Mouse (Mus musculus) forebrain, embryonic 14.5 days (tissue): ENCODE results near the gene Dhx16. TPM values are rescaled to one million over a fixed set of nuclear protein-coding genes. Genes with fewer than 3 reads are reported as not detected.

Experiments
- ATAC-seq: fragments of 200-750 bp; cut with Nextera tagmentation; 2 replicates; pipeline ENCODE4 v1.8.0; 2017; ENCODE audit warnings: mild to moderate bottlenecking, moderate library complexity
- DNase-seq: peaks from one replicate; pipeline ENCODE4 v3.0.0-alpha.2; 2015; ENCODE audit warnings: low spot score
- H3K27ac ChIP-seq: fragments of 300-500 bp; sonication (generic); 2 replicates; pipeline ENCODE4 v1.5.1; 2014; ENCODE audit warnings: low read depth, mild to moderate bottlenecking, control low read depth, low read length, moderate library complexity
- H3K27me3 ChIP-seq: fragments of 300-500 bp; sonication (generic); replicated peaks from 2 replicates; pipeline ENCODE4 v1.6.1; 2014; ENCODE audit warnings: low read length, control low read depth, mixed read lengths; ENCODE audit not compliant: control insufficient read depth, insufficient read depth
- H3K36me3 ChIP-seq: fragments of 300-500 bp; sonication (generic); 2 replicates; pipeline ENCODE4 v1.6.1; 2014; ENCODE audit warnings: low read length, control low read depth; ENCODE audit not compliant: control insufficient read depth, insufficient read depth
- H3K4me1 ChIP-seq: fragments of 300-500 bp; sonication (generic); 2 replicates; pipeline ENCODE4 v1.6.1; 2014; ENCODE audit warnings: antibody characterized with exemption, low read length, control low read depth; ENCODE audit not compliant: control insufficient read depth, insufficient read depth
- H3K4me2 ChIP-seq: fragments of 300-500 bp; sonication (generic); 2 replicates; pipeline ENCODE4 v1.6.1; 2014; ENCODE audit warnings: mild to moderate bottlenecking, control low read depth, low read length
- H3K4me3 ChIP-seq: fragments of 300-500 bp; sonication (generic); 2 replicates; pipeline ENCODE4 v1.5.1; 2014; ENCODE audit warnings: low read depth, low read length, control low read depth
- H3K9ac ChIP-seq: fragments of 300-500 bp; sonication (generic); 2 replicates; pipeline ENCODE4 v1.6.1; 2014; ENCODE audit warnings: mild to moderate bottlenecking, low read length, control low read depth, moderate library complexity
- H3K9me3 ChIP-seq: fragments of 300-500 bp; sonication (generic); replicated peaks from 2 replicates; pipeline ENCODE4 v1.6.1; 2016; ENCODE audit warnings: low read length, control low read depth, mixed read lengths; ENCODE audit not compliant: control insufficient read depth
- whole genome bisulfite sequencing: fragments of 180-500 bp; shearing (Covaris S2); extraction: QIAGEN DNeasy Blood & Tissue Kit; methylation state at CpG from one replicate; pipeline ENCODE4 v1.1.7; 2014; 5-methylcytosine and 5-hydroxymethylcytosine counted together
- polyA plus RNA-seq: library from polyadenylated mRNA; unstranded; fragments of >200 nt; fragmentation: Nextera tagmentation; extraction: Ambion mirVana; gene quantifications from 2 replicates; pipeline ENCODE4 v1.2.1, GENCODE M21; 2014

Dhx16 gene
- polyA plus RNA-seq, 1 experiment from 2014 or later, result 31.8 TPM

DNA sequence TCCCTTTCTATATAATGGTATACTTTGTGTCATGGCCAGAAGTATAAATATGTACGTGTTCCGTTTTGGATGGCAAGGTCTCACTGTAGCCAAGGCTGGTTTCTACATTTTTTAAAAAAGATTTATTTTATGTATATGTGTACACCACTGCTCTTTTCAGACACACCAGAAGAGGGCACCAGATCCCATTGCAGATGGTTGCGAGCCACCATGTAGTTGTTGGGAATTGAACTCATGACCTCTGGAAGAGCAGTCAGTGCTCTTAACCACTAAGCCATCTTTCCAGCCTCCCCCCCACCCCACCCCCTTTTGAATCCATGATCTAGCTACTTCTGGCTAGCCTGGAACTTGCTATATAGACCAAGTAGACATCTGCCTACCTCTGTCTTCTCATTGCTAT lies 36.1 kb upstream of the Dhx16 start:
- H3K27me3 ChIP-seq, result no peaks in the 10 kb centered on the region
- H3K4me3 ChIP-seq, result no peak overlapping the region
- H3K9ac ChIP-seq, result no peak overlapping the region
- ATAC-seq (no peak), DNase-seq (no peak)
- peaks cover 43% of the 10 kb centered on the region for H3K36me3 ChIP-seq
- no peak overlapping the region for H3K4me2 ChIP-seq
- 94% methylated on average over 3 of the region's 3 CpGs for WGBS
- H3K9me3 ChIP-seq, result no peaks in the 10 kb centered on the region
- no peak overlapping the region for H3K27ac ChIP-seq
- peaks cover 7% of the 10 kb centered on the region for H3K4me1 ChIP-seq

GRCm38 (mm10) chr17:35848112-35848511 lies 31.5 kb upstream of the Dhx16 start:
- no peak for DNase-seq
- Histone ChIP-seq H3K9me3 (no peaks in the 10 kb centered on the region), H3K4me3 (no peak overlapping the region), H3K4me2 (no peak overlapping the region), H3K27ac (no peak overlapping the region), H3K9ac (no peak overlapping the region), H3K36me3 (peaks cover 86% of the 10 kb centered on the region), H3K27me3 (no peaks in the 10 kb centered on the region), H3K4me1 (no peaks in the 10 kb centered on the region)
- 71% methylated on average over 1 of the region's 1 CpGs for WGBS
- no peak for ATAC-seq

GRCm38 (mm10) chr17:35850974-35851373 lies 28.6 kb upstream of the Dhx16 start:
- DNase-seq (no peak), ATAC-seq (no peak)
- 81% methylated on average over 3 of the region's 3 CpGs for WGBS
- H3K36me3 ChIP-seq, result peaks cover 91% of the 10 kb centered on the region
- H3K27ac ChIP-seq, result no peak overlapping the region
- no peak overlapping the region for H3K4me3 ChIP-seq
- H3K4me2 ChIP-seq, result no peak overlapping the region
- no peaks in the 10 kb centered on the region for H3K4me1 ChIP-seq
- no peak overlapping the region for H3K9ac ChIP-seq
- H3K9me3 ChIP-seq, result no peaks in the 10 kb centered on the region
- H3K27me3 ChIP-seq, result no peaks in the 10 kb centered on the region

GRCm38 (mm10) chr17:35859371-35859770 lies 20.2 kb upstream of the Dhx16 start:
- Histone ChIP-seq H3K27me3 (no peaks in the 10 kb centered on the region), H3K9ac (no peak overlapping the region), H3K36me3 (peaks cover 39% of the 10 kb centered on the region), H3K4me2 (no peak overlapping the region), H3K9me3 (no peaks in the 10 kb centered on the region), H3K4me1 (peaks cover 3% of the 10 kb centered on the region; the same call in 1 of the 2 replicates), H3K27ac (no peak overlapping the region), H3K4me3 (no peak overlapping the region)
- WGBS, result 90% methylated on average over 1 of the region's 1 CpGs
- ATAC-seq (no peak), DNase-seq (no peak)

- Histone ChIP-seq H3K27me3 (no peaks in the 10 kb centered on the region), H3K9me3 (no peaks in the 10 kb centered on the region), H3K4me1 (peaks cover 3% of the 10 kb centered on the region; the same call in 1 of the 2 replicates), H3K27ac (no peak overlapping the region), H3K9ac (no peak overlapping the region), H3K4me2 (no peak overlapping the region; the same call in 1 of the 2 replicates), H3K4me3 (no peak overlapping the region), H3K36me3 (peaks cover 35% of the 10 kb centered on the region)
- no peak for DNase-seq
- no peak for ATAC-seq
- WGBS, result 78% methylated on average over 2 of the region's 2 CpGs
Measured at GRCm38 (mm10) chr17:35859835-35860234, 19.8 kb upstream of the Dhx16 start.

- H3K9ac ChIP-seq, result peak overlapping the region; percentile 77
- H3K4me3 ChIP-seq, result peak overlapping the region; percentile 71
- 7% methylated on average over 12 of the region's 12 CpGs for WGBS
- H3K4me2 ChIP-seq, result peak overlapping the region; percentile 57
- peak overlapping the region; percentile 95; the same call in 1 of the 2 replicates for H3K27ac ChIP-seq
- no peak; the same call in 1 of the 2 replicates for ATAC-seq
- H3K9me3 ChIP-seq, result no peaks in the 10 kb centered on the region
- peaks cover 3% of the 10 kb centered on the region; the same call in 1 of the 2 replicates for H3K4me1 ChIP-seq
- H3K27me3 ChIP-seq, result no peaks in the 10 kb centered on the region
- peaks cover 31% of the 10 kb centered on the region for H3K36me3 ChIP-seq
- no peak for DNase-seq
Measured at GRCm38 (mm10) chr17:35860831-35861197, 18.8 kb upstream of the Dhx16 start.

DNA sequence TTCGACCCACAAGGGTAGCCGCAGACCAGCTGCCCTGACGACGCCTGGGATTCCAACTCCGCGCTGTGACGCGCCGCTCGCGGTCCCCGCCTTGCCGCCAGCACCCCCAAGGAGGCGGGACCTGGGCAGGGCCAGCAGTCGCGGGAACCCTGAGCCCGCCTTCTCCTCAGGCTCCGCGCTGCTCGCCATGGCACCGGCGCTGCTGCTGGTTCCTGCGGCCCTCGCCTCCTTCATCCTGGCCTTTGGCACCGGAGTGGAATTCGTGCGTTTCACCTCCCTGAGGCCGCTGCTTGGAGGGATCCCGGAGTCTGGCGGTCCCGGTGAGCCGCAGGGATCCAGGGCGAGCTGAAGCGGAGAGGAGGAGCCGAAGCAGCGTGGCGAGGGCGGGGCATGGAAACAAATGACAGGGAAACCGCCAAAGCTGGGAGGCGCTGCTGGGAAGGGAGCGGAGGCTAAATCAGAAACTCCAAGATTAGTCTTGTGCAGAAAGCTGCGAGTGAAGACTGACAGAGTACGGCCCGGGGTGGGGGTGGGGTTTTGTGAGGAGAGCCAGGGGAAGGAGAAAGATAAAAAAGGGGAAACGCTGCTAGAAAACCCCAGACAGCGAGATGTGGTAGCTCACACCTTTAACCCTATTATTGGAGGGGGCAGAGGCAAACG lies 18.3 kb upstream of the Dhx16 start, which contains the start of gene Nrm:
Gene Nrm (plus strand): TSS at position 121 of the 660 bp plus-strand sequence.
- ATAC-seq (peak; percentile 92), DNase-seq (peak; percentile 95)
- peak within 1 kb of the TSS; percentile 71 for H3K4me3 ChIP-seq
- H3K36me3 ChIP-seq, result peaks cover 28% of the 10 kb centered on the region
- peak within 1 kb of the TSS; percentile 95 for H3K27ac ChIP-seq
- H3K9me3 ChIP-seq, result no peaks in the 10 kb centered on the region
- peaks cover 3% of the 10 kb centered on the region; the same call in 1 of the 2 replicates for H3K4me1 ChIP-seq
- no peaks in the 10 kb centered on the region for H3K27me3 ChIP-seq
- peak within 1 kb of the TSS; percentile 57 for H3K4me2 ChIP-seq
- H3K9ac ChIP-seq, result peak within 1 kb of the TSS; percentile 77
- WGBS, result under 1% methylated on average over 47 of the region's 47 CpGs

DNA sequence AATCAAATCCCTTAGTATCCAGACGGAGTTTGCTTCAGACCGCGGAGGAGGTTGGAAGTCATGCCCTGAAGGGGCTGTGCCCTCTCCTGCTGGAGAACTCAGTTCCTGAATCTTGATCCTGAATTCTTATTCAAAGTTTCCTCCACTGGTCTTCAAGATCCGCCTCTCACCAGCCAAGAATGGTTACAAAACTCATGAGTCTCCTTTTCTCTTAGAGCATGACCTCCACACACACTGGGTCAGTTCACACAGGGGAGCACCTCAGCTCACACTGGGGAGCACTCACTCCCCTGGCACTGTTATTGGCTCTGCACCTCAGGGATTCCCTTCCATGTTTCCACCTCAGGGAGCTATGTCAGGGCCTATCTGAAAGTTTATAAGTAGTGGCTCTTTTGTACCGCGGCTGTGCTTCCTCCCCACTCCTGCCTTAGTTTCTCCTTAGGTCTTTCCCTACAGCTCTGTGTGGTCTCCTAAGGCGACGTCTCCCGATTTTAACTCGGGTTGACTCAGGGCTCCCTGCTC lies 14.7 kb upstream of the Dhx16 start:
- Histone ChIP-seq H3K4me3 (peak overlapping the region; percentile 59), H3K4me2 (peak overlapping the region; percentile 92), H3K27me3 (no peaks in the 10 kb centered on the region), H3K9me3 (no peaks in the 10 kb centered on the region), H3K4me1 (peaks cover 28% of the 10 kb centered on the region), H3K9ac (peak overlapping the region; percentile 72), H3K36me3 (0 out of 2 replicates have a peak, but pooled peaks cover 4% of the 10 kb centered on the region), H3K27ac (peak overlapping the region; percentile 96)
- DNase-seq (no peak), ATAC-seq (no peak)
- 33% methylated on average over 10 of the region's 10 CpGs for WGBS
